Comparison of ENCODE assay signal across 21 mouse cellular contexts in genomic region chr19:18746576-18747340, GRCm38 (mm10). TPM values are rescaled to one million over a fixed set of nuclear protein-coding genes. Genes with fewer than 3 reads are reported as not detected.
DNase-seq lines count a peak whose midpoint lies in the region; ATAC-seq lines count a peak whose summit lies in the region.
"Had no signal": no experiment of that assay in that cellular context is flagged by ENCODE, and none has a peak within 500 bp of the region (broad histone marks: within the 10 kb centered on the region; RNA-seq: fewer than 3 reads in every experiment).

No protein-coding gene starts in this region.

- no peaks in the 10 kb centered on the region for H3K9me3 ChIP-seq in liver, embryonic 11.5 days (ENCODE audit: control insufficient read depth, low read length)
- H3K9me3 ChIP-seq in forebrain, embryonic 12.5 days, result no peaks in the 10 kb centered on the region
- H3K9me3 ChIP-seq: embryonic facial prominence, embryonic 12.5 days; forebrain, embryonic 10.5 days; kidney, embryonic 15.5 days; megakaryocyte, embryonic 14.5 days; neural tube, embryonic 12.5 days had no signal

- no peak overlapping the region for H3K4me3 ChIP-seq in liver, embryonic 11.5 days (ENCODE audit: low read depth, low read length)
- no peak overlapping the region for H3K4me3 ChIP-seq in forebrain, embryonic 12.5 days (replicated peaks)
- H3K4me3 ChIP-seq: embryonic facial prominence, embryonic 12.5 days; forebrain, embryonic 10.5 days; kidney, embryonic 15.5 days; megakaryocyte, embryonic 14.5 days; neural tube, embryonic 12.5 days had no signal

- no peaks in the 10 kb centered on the region for H3K36me3 ChIP-seq in liver, embryonic 11.5 days (ENCODE audit: control insufficient read depth, insufficient read depth, low read length)
- H3K36me3 ChIP-seq in forebrain, embryonic 12.5 days (replicated peaks), result no peaks in the 10 kb centered on the region
- H3K36me3 ChIP-seq: embryonic facial prominence, embryonic 12.5 days; forebrain, embryonic 10.5 days; kidney, embryonic 15.5 days; neural tube, embryonic 12.5 days had no signal

- 0 out of 2 replicates have a peak, but pooled peaks cover 6% of the 10 kb centered on the region for H3K27me3 ChIP-seq in liver, embryonic 11.5 days (replicated peaks; ENCODE audit: control insufficient read depth, insufficient read depth, low read length)
- peaks cover 21% of the 10 kb centered on the region for H3K27me3 ChIP-seq in forebrain, embryonic 12.5 days
- H3K27me3 ChIP-seq: kidney, embryonic 15.5 days had no signal

- WGBS in liver, embryonic 11.5 days, result 78% methylated on average over 5 of the region's 5 CpGs
- WGBS in forebrain, embryonic 12.5 days, result 90% methylated on average over 5 of the region's 5 CpGs

- no peak overlapping the region for H3K9ac ChIP-seq in liver, embryonic 11.5 days (ENCODE audit: low read depth, low read length)
- no peak overlapping the region for H3K9ac ChIP-seq in forebrain, embryonic 12.5 days
- H3K9ac ChIP-seq: embryonic facial prominence, embryonic 12.5 days; kidney, embryonic 15.5 days; neural tube, embryonic 12.5 days had no signal

- H3K27ac ChIP-seq in liver, embryonic 11.5 days (ENCODE audit: low read depth, low read length), result no peak overlapping the region
- H3K27ac ChIP-seq in forebrain, embryonic 12.5 days, result no peak overlapping the region
- H3K27ac ChIP-seq: embryonic facial prominence, embryonic 12.5 days; forebrain, embryonic 10.5 days; kidney, embryonic 15.5 days; neural tube, embryonic 12.5 days had no signal

- no peak overlapping the region for H3K4me2 ChIP-seq in liver, embryonic 11.5 days
- H3K4me2 ChIP-seq in forebrain, embryonic 12.5 days, result no peak overlapping the region
- H3K4me2 ChIP-seq: embryonic facial prominence, embryonic 12.5 days; kidney, embryonic 15.5 days; neural tube, embryonic 12.5 days had no signal

- H3K4me1 ChIP-seq in liver, embryonic 11.5 days (replicated peaks; ENCODE audit: control insufficient read depth, insufficient read depth, low read length), result no peaks in the 10 kb centered on the region; the same call in 1 of the 2 replicates
- peaks cover 10% of the 10 kb centered on the region for H3K4me1 ChIP-seq in forebrain, embryonic 12.5 days
- H3K4me1 ChIP-seq: embryonic facial prominence, embryonic 12.5 days had no signal

- DNase-seq in frontal cortex, postnatal 36 days (ENCODE audit: low spot score in 2 of 2), result peak; percentile 6 to 17
- DNase-seq in frontal cortex, postnatal 14 days (ENCODE audit: low spot score in 2 of 2), result no peak
- DNase-seq in 3T3-L1 (ENCODE audit: low read depth, low spot score) (peak; percentile 97), NIH3T3 (ENCODE audit: low read depth) (peak; percentile 91)
- DNase-seq in gonadal fat pad, adult 2 months (ENCODE audit: low read depth), result peak; percentile 51
- DNase-seq in adrenal gland, postnatal 36 days, result no peak
- DNase-seq in liver, embryonic 11.5 days (ENCODE audit: low spot score), result no peak
- DNase-seq: adrenal gland, postnatal 25 days; B cell, adult 2 months; cerebellum, adult 8-10 months; heart, adult 11 months; lung, postnatal 14 days; right cerebral cortex, postnatal 4 days; thymus, adult 18-20 months had no signal

- no peak for ATAC-seq in liver, embryonic 11.5 days (replicated peaks; ENCODE audit: low FRiP score)
- no peak for ATAC-seq in forebrain, embryonic 12.5 days (ENCODE audit: low FRiP score)

RNA-seq across cellular contexts. Expression of gene Trpm6, which starts 3.0 kb away (rescaled TPM):
- 0.96 and 1.3 TPM in 2 replicates for polyA plus RNA-seq in gonadal fat pad, adult 2 months (2012; rRNA removed)
- total RNA-seq in adrenal gland, postnatal 36 days (2021), result under 1 TPM in 1 of 2 experiments, not detected in 1; 0.13 TPM
- 0.15 TPM in 1 of 2 replicates, not detected in the other for polyA plus RNA-seq in liver, embryonic 11.5 days (2014; fragmentation: Nextera tagmentation; extraction: Ambion mirVana)
- polyA plus RNA-seq in forebrain, embryonic 12.5 days (2016; fragmentation: Nextera tagmentation; extraction: Ambion mirVana), result 0.15 and 0.18 TPM in 2 replicates
- total RNA-seq: adrenal gland, postnatal 25 days; MEL had no signal

RNA-seq across cellular contexts. Expression of gene D030056L22Rik, which starts 33.8 kb away (rescaled TPM):
- 6.8 and 10.4 TPM in 2 replicates for polyA plus RNA-seq in gonadal fat pad, adult 2 months (2012; rRNA removed)
- 10 to 100 TPM; 15.0 to 15.8 TPM for total RNA-seq in adrenal gland, postnatal 36 days (2021)
- polyA plus RNA-seq in liver, embryonic 11.5 days (2014; fragmentation: Nextera tagmentation; extraction: Ambion mirVana), result 53.3 and 56.5 TPM in 2 replicates
- 84.1 and 88.7 TPM in 2 replicates for polyA plus RNA-seq in forebrain, embryonic 12.5 days (2016; fragmentation: Nextera tagmentation; extraction: Ambion mirVana)

Comparison
In these comparisons a context has a peak if more than half of its experiments do, and no peak if none do; other contexts are left out.
1. DNase-seq: peak in frontal cortex, postnatal 36 days (2 of 2), 3T3-L1 (single experiment), NIH3T3 (single experiment) and gonadal fat pad, adult 2 months (single experiment); none in frontal cortex, postnatal 14 days (0 of 2), adrenal gland, postnatal 36 days (0 of 2) and liver, embryonic 11.5 days (single experiment).